Mouse (Mus musculus): ENCODE measurements at regions not wholly inside any gene's neighbourhood (a gene's known extent, or its start where the extent isn't known, plus 50 kb on each side); places are given as distances from the start of the nearest gene placed in this dataset.

DNA sequence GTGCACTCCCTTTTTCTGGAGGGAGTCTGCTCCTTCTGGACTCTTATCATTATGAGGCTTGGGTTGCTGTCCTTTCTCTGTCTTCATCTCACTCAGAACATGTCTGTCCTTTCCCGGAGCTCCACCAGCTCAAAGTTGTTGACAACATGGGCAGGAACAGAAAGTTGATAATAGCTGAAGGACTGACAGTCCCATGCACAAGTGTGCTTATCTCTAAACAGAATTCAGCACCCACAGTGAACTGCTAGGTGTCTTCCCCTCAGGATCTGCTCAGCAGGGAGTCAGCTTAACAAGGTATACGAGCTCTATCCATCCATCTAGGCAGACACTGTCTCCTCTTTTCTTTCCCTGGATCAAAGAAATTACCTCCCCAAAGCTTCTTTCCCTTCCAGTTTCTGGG is 89.2 kb upstream of the Rab11fip2 start:
- DNase-seq (ENCODE audit: low spot score in 2 of 2), result no peak

DNA sequence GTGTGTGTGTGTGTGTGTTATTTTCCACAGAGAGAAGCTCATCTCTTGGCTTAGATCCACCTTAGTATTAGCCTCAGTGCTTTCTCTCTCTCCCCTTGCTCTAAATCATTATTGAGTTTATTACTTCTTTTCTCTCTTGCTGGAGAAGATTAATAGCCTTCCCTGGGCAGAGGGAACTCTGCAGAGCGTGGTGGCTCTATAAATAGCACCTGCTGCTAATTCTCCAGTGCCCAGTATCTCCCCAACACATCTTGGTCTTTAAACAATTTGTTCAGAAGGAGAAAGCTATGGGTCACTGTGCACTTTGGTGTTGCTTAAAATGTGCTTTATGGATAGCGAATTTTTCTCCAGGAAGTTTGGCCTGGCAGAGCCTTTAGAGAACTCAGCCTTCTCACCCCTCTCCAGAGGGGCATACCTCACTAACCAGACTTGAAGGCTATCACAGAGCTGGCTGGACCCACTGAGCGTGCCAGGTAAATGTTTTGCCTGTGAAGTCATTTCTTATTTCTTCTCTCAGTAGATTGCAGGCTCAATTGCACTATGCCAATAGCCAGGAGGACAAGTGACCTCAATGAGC is 86.8 kb upstream of the Rab11fip2 start:
- no peak for DNase-seq (ENCODE audit: low spot score in 2 of 2)

- DNase-seq (ENCODE audit: low spot score in 2 of 2), result no peak
Measured at GRCm38 (mm10) chr19:60029720-60030119, 86.3 kb upstream of the Rab11fip2 start.

DNA sequence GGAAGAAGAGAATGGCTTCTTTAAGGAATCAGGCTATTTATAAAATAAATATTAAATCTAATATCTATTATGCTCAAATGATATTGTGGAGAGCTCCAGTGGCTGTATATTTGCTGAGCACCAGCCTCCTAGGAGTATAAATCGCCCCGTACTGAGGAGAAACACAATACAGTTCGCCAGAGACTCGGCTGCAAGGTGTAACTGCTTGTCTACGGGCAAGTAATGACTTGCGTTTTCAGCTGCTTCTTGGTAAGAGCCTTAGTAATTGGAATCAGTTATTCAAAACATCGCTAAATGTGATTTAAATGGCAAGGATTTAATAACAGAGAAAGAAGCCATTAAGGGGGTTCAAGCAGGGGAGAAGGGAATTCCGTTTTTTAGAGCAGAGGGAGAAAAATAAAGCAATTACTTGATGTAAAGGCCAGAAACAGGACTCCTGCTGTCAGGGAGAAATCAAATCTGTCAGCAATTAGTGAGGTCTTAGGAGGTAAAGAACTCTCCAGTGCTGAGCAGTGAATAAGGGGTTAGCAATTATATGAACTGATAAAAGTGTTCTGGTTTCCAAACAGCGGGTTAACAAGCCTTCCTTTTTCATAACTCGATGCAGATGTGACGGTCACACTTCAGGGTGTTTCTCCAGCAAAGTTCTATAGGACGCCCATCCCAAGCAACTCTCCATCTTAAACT is 72.3 kb upstream of the Rab11fip2 start:
- DNase-seq (ENCODE audit: low spot score in 2 of 2), result no peak

DNA sequence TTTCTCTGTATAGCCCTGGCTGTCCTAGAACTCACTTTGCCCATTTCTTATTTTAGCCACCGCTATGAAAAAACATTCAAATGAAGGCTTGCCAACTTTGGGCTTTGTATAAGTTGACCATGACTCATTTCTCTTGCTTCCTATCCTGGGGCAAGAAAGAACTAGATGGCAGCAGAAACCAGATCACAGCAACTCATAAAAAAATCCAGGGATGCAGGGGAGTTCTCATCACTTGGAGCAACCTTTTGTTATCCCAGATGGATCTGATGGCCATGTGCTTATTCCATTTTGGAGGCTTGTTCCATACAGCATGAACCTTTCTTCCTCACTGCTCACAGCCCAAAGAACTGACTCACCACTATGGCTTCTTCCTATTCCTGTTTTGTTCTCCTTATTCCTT is 52.1 kb upstream of the Rab11fip2 start:
- DNase-seq (ENCODE audit: low spot score in 2 of 2), result no peak
